Mouse (Mus musculus) retina, adult 2 months (tissue): ENCODE measurements at regions not wholly inside any gene's neighbourhood (a gene's known extent, or its start where the extent isn't known, plus 50 kb on each side); places are given as distances from the start of the nearest gene placed in this dataset.
"Not testable (repeated sequence)": the region's sequence is repeated elsewhere in the genome, so short reads cannot be mapped to it uniquely, and the experiment has no call there.

Experiments
- DNase-seq: peaks from one replicate; pipeline ENCODE4 v3.0.0-alpha.2; 2012; ENCODE audit warnings: low read depth, low spot score

- DNase-seq, result no peak
Measured at GRCm38 (mm10) chr14:36155757-36156156, 61.0 kb downstream of the 4930474N05Rik start.

GRCm38 (mm10) chr14:36156175-36156574, 61.5 kb downstream of the 4930474N05Rik start:
- no peak for DNase-seq

GRCm38 (mm10) chr14:36183701-36184100, 89.0 kb downstream of the 4930474N05Rik start:
- no peak for DNase-seq

GRCm38 (mm10) chr14:36196517-36196916, 101.8 kb downstream of the 4930474N05Rik start:
- no peak for DNase-seq

GRCm38 (mm10) chr14:36198396-36198795, 103.7 kb downstream of the 4930474N05Rik start:
- DNase-seq, result no peak

- no peak for DNase-seq
Measured at GRCm38 (mm10) chr14:36203855-36204254, 109.1 kb downstream of the 4930474N05Rik start.

GRCm38 (mm10) chr14:36212830-36213229, 118.1 kb downstream of the 4930474N05Rik start:
- DNase-seq, result peak; percentile 13

GRCm38 (mm10) chr14:36245849-36246248, 151.1 kb downstream of the 4930474N05Rik start:
- no peak for DNase-seq

GRCm38 (mm10) chr14:36262126-36262525, 167.4 kb downstream of the 4930474N05Rik start:
- no peak for DNase-seq

GRCm38 (mm10) chr14:36283825-36284414, 189.2 kb downstream of the 4930474N05Rik start:
- DNase-seq, result no peak

GRCm38 (mm10) chr14:36288697-36289286, 194.1 kb downstream of the 4930474N05Rik start:
- DNase-seq, result no peak

- no peak for DNase-seq
Measured at GRCm38 (mm10) chr14:36310324-36310723, 215.6 kb downstream of the 4930474N05Rik start.

- not testable (repeated sequence) for DNase-seq
Measured at GRCm38 (mm10) chr14:36314673-36315072, 220.0 kb downstream of the 4930474N05Rik start.

GRCm38 (mm10) chr14:36316418-36317111, 221.8 kb downstream of the 4930474N05Rik start:
- DNase-seq, result no peak

GRCm38 (mm10) chr14:36328258-36328891, 233.7 kb downstream of the 4930474N05Rik start:
- no peak for DNase-seq

- DNase-seq, result no peak
Measured at GRCm38 (mm10) chr14:36340832-36341231, 246.1 kb downstream of the 4930474N05Rik start.
